In the genomic region with DNA sequence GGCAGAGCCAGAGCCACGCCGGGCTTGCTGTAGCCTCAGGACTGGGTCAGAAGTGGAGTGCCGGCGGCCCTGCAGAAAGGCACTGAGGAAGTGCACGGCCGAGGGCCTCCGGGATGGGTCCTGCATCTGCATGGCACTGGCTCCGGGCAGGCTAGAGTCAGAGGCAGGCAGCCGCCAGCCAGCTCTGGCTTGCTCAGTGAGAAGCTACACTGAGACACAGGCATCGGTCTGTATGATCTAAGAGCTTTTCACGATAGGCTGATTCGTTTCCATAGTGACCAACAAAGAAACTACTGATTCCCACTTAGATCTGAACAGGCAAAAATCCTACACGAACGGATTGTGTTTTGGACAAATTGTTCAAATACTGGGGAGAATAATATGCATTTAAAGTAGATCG, we compare ENCODE assay signal across 9 mouse cellular contexts. TPM values are rescaled to one million over a fixed set of nuclear protein-coding genes. Genes with fewer than 3 reads are reported as not detected.
DNase-seq lines count a peak whose midpoint lies in the region; ATAC-seq lines count a peak whose summit lies in the region.
"Had no signal": no experiment of that assay in that cellular context is flagged by ENCODE, and none has a peak within 500 bp of the region (broad histone marks: within the 10 kb centered on the region; RNA-seq: fewer than 3 reads in every experiment).

No protein-coding gene starts in this region.

- WGBS in embryonic facial prominence, embryonic 14.5 days, result 40% methylated on average over 15 of the region's 15 CpGs
- 8% methylated on average over 15 of the region's 15 CpGs for WGBS in midbrain, embryonic 14.5 days

- H3K9ac ChIP-seq in embryonic facial prominence, embryonic 14.5 days (ENCODE audit: low read depth, low read length), result no peak overlapping the region; the same call in 1 of the 2 replicates
- peak overlapping the region; percentile 44 for H3K9ac ChIP-seq in midbrain, embryonic 14.5 days (replicated peaks; ENCODE audit: low read length)
- H3K9ac ChIP-seq: liver, embryonic 13.5 days had no signal

- no peak overlapping the region for H3K4me2 ChIP-seq in embryonic facial prominence, embryonic 14.5 days (ENCODE audit: low read depth, low read length)
- peak overlapping the region; percentile 51 for H3K4me2 ChIP-seq in midbrain, embryonic 14.5 days (ENCODE audit: low read length)
- H3K4me2 ChIP-seq: liver, embryonic 13.5 days had no signal

- peaks cover 7% of the 10 kb centered on the region; the same call in 1 of the 2 replicates for H3K4me1 ChIP-seq in embryonic facial prominence, embryonic 14.5 days (ENCODE audit: control insufficient read depth, insufficient read depth, low read length)
- peaks cover 24% of the 10 kb centered on the region for H3K4me1 ChIP-seq in midbrain, embryonic 14.5 days (ENCODE audit: control insufficient read depth, insufficient read depth, low read length)
- H3K4me1 ChIP-seq: liver, embryonic 13.5 days had no signal

- H3K9me3 ChIP-seq in embryonic facial prominence, embryonic 14.5 days (ENCODE audit: control insufficient read depth, low read length), result no peaks in the 10 kb centered on the region
- H3K9me3 ChIP-seq in midbrain, embryonic 14.5 days (ENCODE audit: control insufficient read depth, low read length), result no peaks in the 10 kb centered on the region
- H3K9me3 ChIP-seq: liver, embryonic 13.5 days had no signal

- DNase-seq in R1 (ENCODE audit: low read depth, low spot score), result peak; percentile 54
- peak; percentile 79 for DNase-seq in embryonic facial prominence, embryonic 14.5 days (ENCODE audit: low spot score)
- DNase-seq in layer of hippocampus, adult 8-10 months (ENCODE audit: low spot score in 2 of 2), result peak; percentile 64 to 72
- peak; percentile 85 for DNase-seq in midbrain, embryonic 14.5 days
- no peak for DNase-seq in heart, postnatal 10 days
- DNase-seq in spleen, postnatal 14 days (ENCODE audit: low spot score in 2 of 2), result no peak
- DNase-seq in testis, postnatal 10 days (ENCODE audit: low spot score), result no peak
- no peak for DNase-seq in cerebellum, adult 11-12 months
- DNase-seq: liver, embryonic 13.5 days had no signal

- H3K27me3 ChIP-seq in embryonic facial prominence, embryonic 14.5 days (replicated peaks; ENCODE audit: control insufficient read depth, insufficient read depth, low read length), result no peaks in the 10 kb centered on the region
- no peaks in the 10 kb centered on the region for H3K27me3 ChIP-seq in midbrain, embryonic 14.5 days (ENCODE audit: control insufficient read depth, insufficient read depth, low read length)
- H3K27me3 ChIP-seq: liver, embryonic 13.5 days had no signal

- no peak overlapping the region; the same call in 1 of the 2 replicates for H3K27ac ChIP-seq in embryonic facial prominence, embryonic 14.5 days (replicated peaks; ENCODE audit: low read depth, low read length)
- H3K27ac ChIP-seq in midbrain, embryonic 14.5 days (replicated peaks; ENCODE audit: low read depth, low read length), result peak overlapping the region; percentile 70
- H3K27ac ChIP-seq: liver, embryonic 13.5 days had no signal

- peaks cover 33% of the 10 kb centered on the region for H3K36me3 ChIP-seq in embryonic facial prominence, embryonic 14.5 days (ENCODE audit: control insufficient read depth, insufficient read depth, low read length)
- H3K36me3 ChIP-seq in midbrain, embryonic 14.5 days (ENCODE audit: control insufficient read depth, insufficient read depth, low read length), result peaks cover 37% of the 10 kb centered on the region
- H3K36me3 ChIP-seq: liver, embryonic 13.5 days had no signal

- H3K4me3 ChIP-seq in embryonic facial prominence, embryonic 14.5 days (ENCODE audit: low read depth, low read length), result no peak overlapping the region
- H3K4me3 ChIP-seq in midbrain, embryonic 14.5 days (replicated peaks; ENCODE audit: low read depth, low read length), result peak overlapping the region; percentile 28
- H3K4me3 ChIP-seq: liver, embryonic 13.5 days had no signal

- intact Hi-C loops in heart, postnatal 10 days (cut with DNase I), result no loop called here

- ATAC-seq in embryonic facial prominence, embryonic 14.5 days (ENCODE audit: low read depth), result peak; percentile 82; the same call in 1 of the 2 replicates
- ATAC-seq in midbrain, embryonic 14.5 days (ENCODE audit: low FRiP score, low TSS enrichment), result peak; percentile 85

RNA-seq across cellular contexts. Expression of a gene that starts 32.3 kb away (rescaled TPM):
- 15.6 and 19.4 TPM in 2 replicates for polyA plus RNA-seq in embryonic facial prominence, embryonic 14.5 days (2014; fragmentation: Nextera tagmentation; extraction: Ambion mirVana)
- 10 to 100 TPM; 33.7 to 36.7 (median 35.4) TPM for total RNA-seq in layer of hippocampus, adult 8-10 months (2022)
- polyA plus RNA-seq in midbrain, embryonic 14.5 days (2014; fragmentation: Nextera tagmentation; extraction: Ambion mirVana), result 17.5 and 20.0 TPM in 2 replicates
- 1 to 10 TPM; 8.4 TPM for total RNA-seq in heart, postnatal 10 days (2021)

Comparison
In these comparisons a context has a peak if more than half of its experiments do, and no peak if none do; other contexts are left out.
1. DNase-seq: peak in R1 (single experiment), embryonic facial prominence, embryonic 14.5 days (single experiment), layer of hippocampus, adult 8-10 months (2 of 2) and midbrain, embryonic 14.5 days (single experiment); none in heart, postnatal 10 days (0 of 2), spleen, postnatal 14 days (0 of 2), testis, postnatal 10 days (single experiment) and cerebellum, adult 11-12 months (single experiment).